Mouse (Mus musculus) lung, postnatal 0 days (tissue): ENCODE measurements around the gene Cdkn2aipnl. TPM values are rescaled to one million over a fixed set of nuclear protein-coding genes. Genes with fewer than 3 reads are reported as not detected.

Experiments
- ATAC-seq: fragments of 200-750 bp; cut with Nextera tagmentation; 2 replicates; pipeline ENCODE4 v1.8.0; 2017; ENCODE audit warnings: moderate library complexity
- DNase-seq: peaks from one replicate; pipeline ENCODE4 v3.0.0-alpha.2; 2016; ENCODE audit warnings: low spot score
- H3K27ac ChIP-seq: fragments of 300-500 bp; sonication (generic); 2 replicates; pipeline ENCODE4 v1.5.1; 2014; ENCODE audit warnings: antibody characterized with exemption, mild to moderate bottlenecking, low read length, mixed read lengths
- H3K27me3 ChIP-seq: fragments of 300-500 bp; sonication (generic); replicated peaks from 2 replicates; pipeline ENCODE4 v1.6.1; 2014; ENCODE audit warnings: low read length, mixed read lengths; ENCODE audit not compliant: insufficient read depth
- H3K36me3 ChIP-seq: fragments of 300-500 bp; sonication (generic); 2 replicates; pipeline ENCODE4 v1.6.1; 2014; ENCODE audit warnings: low read length, mixed read lengths; ENCODE audit not compliant: insufficient read depth
- H3K4me1 ChIP-seq: fragments of 300-500 bp; sonication (generic); 2 replicates; pipeline ENCODE4 v1.6.1; 2014; ENCODE audit warnings: antibody characterized with exemption, low read depth, low read length, mixed read lengths; ENCODE audit not compliant: insufficient read depth
- H3K4me2 ChIP-seq: fragments of 300-500 bp; sonication (generic); replicated peaks from 2 replicates; pipeline ENCODE4 v1.6.1; 2014; ENCODE audit warnings: low read depth, mild to moderate bottlenecking, low read length, moderate library complexity, mixed read lengths
- H3K4me3 ChIP-seq: fragments of 300-500 bp; sonication (generic); 2 replicates; pipeline ENCODE4 v1.5.1; 2014; ENCODE audit warnings: low read depth, low read length
- H3K9ac ChIP-seq: fragments of 300-500 bp; sonication (generic); replicated peaks from 2 replicates; pipeline ENCODE4 v1.6.1; 2014; ENCODE audit warnings: low read depth, mild to moderate bottlenecking
- H3K9me3 ChIP-seq: fragments of 300-500 bp; sonication (generic); 2 replicates; pipeline ENCODE4 v1.6.1; 2016; ENCODE audit warnings: low read length, mixed read lengths
- CTCF ChIP-seq: IDR thresholded peaks from 2 replicates; pipeline ENCODE4 v1.5.1; 2016; ENCODE audit warnings: antibody characterized with exemption, mild to moderate bottlenecking
- EP300 ChIP-seq: IDR thresholded peaks from 2 replicates; pipeline ENCODE4 v1.6.1; 2016; ENCODE audit warnings: antibody characterized with exemption, mild to moderate bottlenecking, control low read depth
- WGBS: fragments of 180-500 bp; shearing (Covaris S2); extraction: QIAGEN DNeasy Blood & Tissue Kit; methylation state at CpG from one replicate; pipeline ENCODE4 v1.1.7; 2014; 5-methylcytosine and 5-hydroxymethylcytosine counted together
- polyA plus RNA-seq: library from polyadenylated mRNA; unstranded; fragments of >200 nt; fragmentation: Nextera tagmentation; extraction: Ambion mirVana; gene quantifications from 2 replicates; pipeline ENCODE4 v1.2.1, GENCODE M21; 2015

Cdkn2aipnl gene
- polyA plus RNA-seq = 55.9 and 56.9 TPM in 2 replicates

DNA sequence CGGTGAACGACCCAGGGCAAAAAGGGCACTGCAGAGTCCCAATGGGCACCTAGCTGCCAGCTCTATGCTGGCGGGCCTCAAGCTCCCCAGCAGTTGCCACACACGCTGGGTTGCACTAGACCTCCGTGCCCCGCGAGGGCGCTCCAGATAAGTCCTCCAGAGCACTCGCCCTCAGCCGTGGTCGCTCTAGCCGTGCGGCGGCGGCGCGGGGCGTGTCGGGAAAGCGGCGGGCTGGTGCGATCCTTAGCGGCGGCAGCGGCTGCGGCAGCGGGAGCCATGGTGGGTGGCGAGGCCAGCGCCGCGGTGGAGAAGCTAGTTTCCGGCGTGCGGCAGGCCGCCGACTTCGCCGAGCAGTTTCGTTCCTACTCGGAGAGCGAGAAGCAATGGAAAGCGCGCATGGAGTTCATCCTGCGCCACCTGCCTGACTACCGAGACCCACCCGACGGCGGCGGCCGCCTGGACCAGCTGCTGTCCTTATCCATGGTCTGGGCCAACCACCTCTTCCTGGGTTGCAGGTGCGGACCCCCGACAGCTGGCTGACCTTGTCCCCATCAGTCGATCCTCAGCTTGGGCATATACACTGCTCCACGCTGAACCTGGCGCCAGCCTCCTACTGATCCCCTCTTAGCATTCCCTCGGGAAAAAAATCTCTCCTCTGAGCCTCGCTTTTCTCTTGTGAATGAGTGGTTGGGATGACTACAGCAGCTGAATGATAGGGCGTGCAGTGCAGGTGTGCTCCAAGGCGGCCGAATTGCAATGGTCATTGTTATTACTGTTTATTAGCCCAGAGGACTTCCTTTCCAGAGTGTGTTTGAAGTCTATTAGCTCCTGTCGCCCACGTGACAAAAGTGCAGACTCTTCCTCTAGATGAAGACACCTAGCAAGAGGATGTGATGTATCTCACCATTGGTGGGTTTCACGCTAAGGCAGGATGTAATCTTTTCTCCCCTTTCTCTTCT lies at the start of gene Cdkn2aipnl:
Gene Cdkn2aipnl, plus strand, starts transcription at position 219 of the 959 bp plus-strand sequence.
- H3K9me3 ChIP-seq = no peaks in the 10 kb centered on the region
- no peak for TF ChIP-seq EP300
- peak; percentile 97 for TF ChIP-seq CTCF
- H3K9ac ChIP-seq = peak within 1 kb of the TSS; percentile 60
- ATAC-seq = peak; percentile 97
- H3K27me3 ChIP-seq = no peaks in the 10 kb centered on the region
- H3K4me3 ChIP-seq = peak within 1 kb of the TSS; percentile 62
- peak within 1 kb of the TSS; percentile 60 for H3K27ac ChIP-seq
- peaks cover 18% of the 10 kb centered on the region; the same call in 1 of the 2 replicates for H3K36me3 ChIP-seq
- peak within 1 kb of the TSS; percentile 78 for H3K4me2 ChIP-seq
- DNase-seq = peak; percentile 95
- 0 out of 2 replicates have a peak, but pooled peaks cover 3% of the 10 kb centered on the region for H3K4me1 ChIP-seq
- 3% methylated on average over 62 of the region's 63 CpGs for WGBS

DNA sequence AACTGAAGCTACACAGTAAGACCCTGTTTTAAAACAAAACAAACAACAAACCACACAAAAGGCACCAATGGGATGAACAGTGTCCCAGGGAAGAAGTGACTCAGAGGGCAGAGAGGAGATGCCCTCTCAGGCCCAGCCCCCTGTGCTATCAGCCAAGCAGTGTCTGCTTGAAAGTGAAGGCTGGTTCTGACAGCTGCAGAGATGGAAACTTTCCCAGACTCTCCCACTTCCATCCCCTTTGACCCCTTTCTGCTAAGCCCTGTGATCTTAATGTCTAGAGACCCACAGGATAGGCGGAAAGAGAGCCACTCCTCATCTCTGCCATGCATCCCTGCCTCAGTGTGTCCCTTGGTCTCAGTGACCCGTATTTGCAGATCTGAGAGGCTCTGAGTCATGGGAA lies 49.5 kb upstream of the Cdkn2aipnl start:
- no peak overlapping the region for H3K4me3 ChIP-seq
- DNase-seq = peak; percentile 83
- 40% methylated on average over 2 of the region's 2 CpGs for WGBS
- no peaks in the 10 kb centered on the region for H3K36me3 ChIP-seq
- H3K9ac ChIP-seq = no peak overlapping the region
- H3K4me2 ChIP-seq = no peak overlapping the region
- ATAC-seq = peak; percentile 3
- H3K27me3 ChIP-seq = no peaks in the 10 kb centered on the region
- H3K9me3 ChIP-seq = no peaks in the 10 kb centered on the region
- peak overlapping the region; percentile 98 for H3K27ac ChIP-seq
- peaks cover 17% of the 10 kb centered on the region; the same call in 1 of the 2 replicates for H3K4me1 ChIP-seq
- TF ChIP-seq EP300 (peak; percentile 67; the same call in 1 of the 2 replicates), CTCF (no peak)

DNA sequence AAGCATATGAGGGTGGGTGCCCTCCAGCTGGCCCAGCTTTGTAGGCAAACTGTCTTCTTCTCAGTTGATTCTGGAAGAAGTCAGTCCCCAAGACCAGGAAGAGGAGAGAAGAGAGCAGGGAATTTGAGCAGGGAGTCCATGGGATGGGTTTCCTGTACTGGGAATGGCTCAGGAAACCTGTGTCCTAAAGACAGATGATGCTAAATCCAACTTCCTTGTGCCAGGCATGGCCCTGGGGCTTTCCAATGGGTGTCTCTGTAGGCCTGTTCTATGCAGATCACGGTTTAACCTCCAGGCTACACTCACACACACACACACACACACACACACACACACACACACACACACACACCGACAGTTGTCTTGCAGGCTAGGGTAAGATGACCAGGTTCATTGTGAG lies 48.9 kb upstream of the Cdkn2aipnl start:
- Histone ChIP-seq H3K9ac (no peak overlapping the region), H3K27ac (peak overlapping the region; percentile 98), H3K27me3 (no peaks in the 10 kb centered on the region), H3K4me2 (no peak overlapping the region), H3K4me3 (no peak overlapping the region), H3K36me3 (no peaks in the 10 kb centered on the region), H3K4me1 (peaks cover 17% of the 10 kb centered on the region; the same call in 1 of the 2 replicates), H3K9me3 (no peaks in the 10 kb centered on the region)
- WGBS = 81% methylated on average over 2 of the region's 2 CpGs
- TF ChIP-seq EP300 (peak; percentile 57; the same call in 1 of the 2 replicates), CTCF (no peak)
- no peak for ATAC-seq
- DNase-seq = peak; percentile 34

DNA sequence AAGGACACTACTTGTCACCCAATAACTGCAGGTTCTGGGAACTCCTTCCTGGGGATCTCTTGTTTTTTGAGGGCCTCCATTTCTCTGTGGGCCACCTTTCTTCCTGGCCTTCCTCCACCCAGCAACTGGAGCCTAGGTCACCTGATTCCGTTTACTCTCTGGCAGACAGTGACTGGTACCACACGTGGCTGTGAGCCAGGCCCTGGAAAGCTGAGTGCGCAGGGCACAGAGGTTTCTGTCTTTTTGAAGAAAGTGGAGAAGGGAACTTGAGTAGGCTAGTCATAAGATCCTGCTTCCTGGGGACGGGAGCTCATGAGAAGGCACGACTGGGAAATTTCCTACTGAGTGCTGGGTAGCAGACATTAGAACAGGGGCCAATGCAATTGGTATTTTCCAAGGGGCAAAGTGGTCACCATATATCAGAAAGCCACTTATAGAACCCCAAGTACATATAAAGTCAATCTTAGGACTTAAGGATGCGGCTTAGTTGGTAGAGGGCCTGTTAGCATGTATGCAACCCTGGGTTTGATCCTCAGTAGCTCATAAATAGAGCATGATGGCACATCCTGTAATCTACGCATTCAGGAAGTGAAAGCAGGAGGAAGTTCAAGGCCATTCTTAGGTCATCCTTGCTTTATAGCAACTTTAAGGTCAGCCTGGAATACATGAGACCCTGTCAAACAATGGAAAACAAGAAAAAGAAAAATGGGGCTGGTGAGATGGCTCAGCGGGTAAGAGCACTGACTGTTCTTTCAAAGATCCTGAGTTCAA lies 45.9 kb upstream of the Cdkn2aipnl start:
- Histone ChIP-seq H3K27ac (peak overlapping the region; percentile 52; the same call in 1 of the 2 replicates), H3K9me3 (no peaks in the 10 kb centered on the region), H3K4me3 (no peak overlapping the region), H3K4me1 (peaks cover 9% of the 10 kb centered on the region; the same call in 1 of the 2 replicates), H3K36me3 (no peaks in the 10 kb centered on the region), H3K27me3 (no peaks in the 10 kb centered on the region), H3K4me2 (no peak overlapping the region), H3K9ac (no peak overlapping the region)
- DNase-seq = peak; percentile 65
- TF ChIP-seq EP300 (peak; percentile 84), CTCF (no peak)
- 64% methylated on average over 8 of the region's 8 CpGs for WGBS
- peak; percentile 16; the same call in 1 of the 2 replicates for ATAC-seq

DNA sequence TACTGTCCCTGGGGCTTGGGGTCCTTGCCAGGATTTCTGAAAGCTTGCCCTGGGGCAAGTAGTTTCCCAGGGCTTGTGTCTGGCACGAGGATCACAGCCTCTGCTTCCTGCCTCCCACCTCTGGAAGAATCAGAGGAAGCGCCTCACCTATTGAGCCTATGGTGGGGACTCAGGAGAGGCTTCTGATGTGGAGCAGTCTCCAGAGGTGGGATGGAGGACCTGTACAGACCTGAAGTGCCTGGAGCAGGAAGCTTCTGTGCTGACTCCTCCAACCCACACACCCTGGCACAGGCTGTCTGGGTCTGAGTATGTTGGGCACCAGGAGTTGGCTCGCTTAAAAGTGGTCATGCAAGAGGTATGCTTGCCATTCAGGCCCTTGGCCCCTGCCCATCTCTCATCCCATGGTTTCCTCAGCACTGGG lies 45.0 kb upstream of the Cdkn2aipnl start:
- TF ChIP-seq EP300 = no peak
- TF ChIP-seq CTCF = no peak
- Histone ChIP-seq H3K27me3 (no peaks in the 10 kb centered on the region), H3K27ac (no peak overlapping the region; the same call in 1 of the 2 replicates), H3K4me3 (no peak overlapping the region), H3K9ac (no peak overlapping the region), H3K4me1 (peaks cover 7% of the 10 kb centered on the region; the same call in 1 of the 2 replicates), H3K36me3 (no peaks in the 10 kb centered on the region), H3K9me3 (no peaks in the 10 kb centered on the region), H3K4me2 (no peak overlapping the region)
- ATAC-seq (peak; percentile 11; the same call in 1 of the 2 replicates), DNase-seq (no peak)
- 57% methylated on average over 3 of the region's 3 CpGs for WGBS
